Mouse (Mus musculus) hindbrain, embryonic 16.5 days (tissue): Measurements from ENCODE around the gene Mmp25. TPM values are rescaled to one million over a fixed set of nuclear protein-coding genes. Genes with fewer than 3 reads are reported as not detected.

Source experiments
- ATAC-seq: fragments of 200-750 bp; cut with Nextera tagmentation; 2 replicates; pipeline ENCODE4 v1.8.0; 2017; ENCODE audit warnings: moderate TSS enrichment, moderate library complexity
- H3K27ac ChIP-seq: fragments of 300-500 bp; sonication (generic); 2 replicates; pipeline ENCODE4 v1.5.1; 2014; ENCODE audit warnings: low read depth, mild to moderate bottlenecking, control low read depth, low read length, moderate library complexity
- H3K27me3 ChIP-seq: fragments of 300-500 bp; sonication (generic); replicated peaks from 2 replicates; pipeline ENCODE4 v1.6.1; 2014; ENCODE audit warnings: low read length; ENCODE audit not compliant: control insufficient read depth, insufficient read depth
- H3K36me3 ChIP-seq: fragments of 300-500 bp; sonication (generic); 2 replicates; pipeline ENCODE4 v1.6.1; 2014; ENCODE audit warnings: mild to moderate bottlenecking, low read length, moderate library complexity, mixed read lengths; ENCODE audit not compliant: control insufficient read depth, insufficient read depth
- H3K4me1 ChIP-seq: fragments of 300-500 bp; sonication (generic); 2 replicates; pipeline ENCODE4 v1.6.1; 2014; ENCODE audit warnings: low read depth, low read length; ENCODE audit not compliant: control insufficient read depth, insufficient read depth
- H3K4me2 ChIP-seq: fragments of 300-500 bp; sonication (generic); 2 replicates; pipeline ENCODE4 v1.6.1; 2014; ENCODE audit warnings: mild to moderate bottlenecking, low read length, control low read depth, moderate library complexity
- H3K4me3 ChIP-seq: fragments of 300-500 bp; sonication (generic); 2 replicates; pipeline ENCODE4 v1.5.1; 2014; ENCODE audit warnings: mild to moderate bottlenecking, low read length, control low read depth, moderate library complexity
- H3K9ac ChIP-seq: fragments of 300-500 bp; sonication (generic); 2 replicates; pipeline ENCODE4 v1.6.1; 2014; ENCODE audit warnings: low read depth, mild to moderate bottlenecking, control low read depth, low read length, moderate library complexity
- H3K9me3 ChIP-seq: fragments of 300-500 bp; sonication (generic); 2 replicates; pipeline ENCODE4 v1.6.1; 2014; ENCODE audit warnings: mild to moderate bottlenecking, low read length, moderate library complexity; ENCODE audit not compliant: control insufficient read depth
- WGBS: fragments of 180-500 bp; shearing (Covaris S2); extraction: QIAGEN DNeasy Blood & Tissue Kit; methylation state at CpG from one replicate; pipeline ENCODE4 v1.1.7; 2014; 5-methylcytosine and 5-hydroxymethylcytosine counted together
- polyA plus RNA-seq: library from polyadenylated mRNA; unstranded; fragments of >200 nt; fragmentation: Nextera tagmentation; extraction: Ambion mirVana; gene quantifications from 2 replicates; pipeline ENCODE4 v1.2.1, GENCODE M21; 2015

Mmp25 gene
- 1.2 and 1.5 TPM in 2 replicates for polyA plus RNA-seq

GRCm38 (mm10) chr17:23644613-23645495 is at the start of gene Mmp25:
Gene Mmp25 (minus strand): TSS chr17:23645277.
- Histone ChIP-seq H3K9me3 (no peaks in the 10 kb centered on the region), H3K4me1 (peaks cover 6% of the 10 kb centered on the region), H3K36me3 (no peaks in the 10 kb centered on the region), H3K4me3 (peak within 1 kb of the TSS; percentile 41), H3K27me3 (peaks cover 19% of the 10 kb centered on the region), H3K9ac (peak within 1 kb of the TSS; percentile 54), H3K4me2 (peak within 1 kb of the TSS; percentile 60), H3K27ac (no peak within 1 kb of the TSS)
- under 1% methylated on average over 58 of the region's 58 CpGs for whole genome bisulfite sequencing
- ATAC-seq, result peak; percentile 52; the same call in 1 of the 2 replicates

- H3K27me3 ChIP-seq, result peaks cover 11% of the 10 kb centered on the region
- H3K9me3 ChIP-seq, result no peaks in the 10 kb centered on the region
- no peaks in the 10 kb centered on the region for H3K36me3 ChIP-seq
- H3K9ac ChIP-seq, result no peak overlapping the region
- H3K4me3 ChIP-seq, result no peak overlapping the region
- H3K4me1 ChIP-seq, result peaks cover 5% of the 10 kb centered on the region
- H3K27ac ChIP-seq, result no peak overlapping the region
- no peak for ATAC-seq
- H3K4me2 ChIP-seq, result no peak overlapping the region
- 88% methylated on average over 1 of the region's 1 CpGs for WGBS
Measured at GRCm38 (mm10) chr17:23694491-23694890, 49.4 kb upstream of the Mmp25 start.

GRCm38 (mm10) chr17:23683856-23684672 is 39.0 kb upstream of the Mmp25 start, which contains the start of gene Cldn9:
Gene Cldn9 (minus strand): TSS chr17:23684026.
- H3K4me2 ChIP-seq, result no peak within 1 kb of the TSS
- WGBS, result 15% methylated on average over 15 of the region's 15 CpGs
- H3K9ac ChIP-seq, result no peak within 1 kb of the TSS

GRCm38 (mm10) chr17:23683226-23683625 is 38.1 kb upstream of the Mmp25 start:
- Histone ChIP-seq H3K27me3 (peaks cover 51% of the 10 kb centered on the region), H3K4me2 (no peak overlapping the region), H3K9me3 (no peaks in the 10 kb centered on the region), H3K36me3 (no peaks in the 10 kb centered on the region), H3K27ac (no peak overlapping the region), H3K4me1 (peaks cover 6% of the 10 kb centered on the region; the same call in 1 of the 2 replicates), H3K9ac (no peak overlapping the region), H3K4me3 (no peak overlapping the region)
- ATAC-seq, result no peak
- 27% methylated on average over 15 of the region's 15 CpGs for WGBS

More at GRCm38 (mm10) chr17:23683856-23684672, 39.0 kb upstream of the Mmp25 start, which contains the start of gene Cldn9:
- 0 out of 2 replicates have a peak, but pooled peaks have one; percentile 51 for ATAC-seq
- H3K4me3 ChIP-seq, result no peak within 1 kb of the TSS
- peaks cover 45% of the 10 kb centered on the region for H3K27me3 ChIP-seq
- no peak within 1 kb of the TSS for H3K27ac ChIP-seq
- no peaks in the 10 kb centered on the region for H3K36me3 ChIP-seq
- H3K9me3 ChIP-seq, result no peaks in the 10 kb centered on the region
- H3K4me1 ChIP-seq, result peaks cover 6% of the 10 kb centered on the region; the same call in 1 of the 2 replicates

GRCm38 (mm10) chr17:23682530-23682929 is 37.5 kb upstream of the Mmp25 start:
- no peak for ATAC-seq
- H3K36me3 ChIP-seq, result no peaks in the 10 kb centered on the region
- H3K4me1 ChIP-seq, result peaks cover 8% of the 10 kb centered on the region; the same call in 1 of the 2 replicates
- no peak overlapping the region for H3K9ac ChIP-seq
- H3K27ac ChIP-seq, result no peak overlapping the region
- H3K4me3 ChIP-seq, result no peak overlapping the region
- no peaks in the 10 kb centered on the region for H3K9me3 ChIP-seq
- peaks cover 52% of the 10 kb centered on the region for H3K27me3 ChIP-seq
- 70% methylated on average over 3 of the region's 3 CpGs for WGBS
- no peak overlapping the region for H3K4me2 ChIP-seq

GRCm38 (mm10) chr17:23682092-23682491 is 37.0 kb upstream of the Mmp25 start:
- peaks cover 52% of the 10 kb centered on the region for H3K27me3 ChIP-seq
- no peak overlapping the region for H3K9ac ChIP-seq
- ATAC-seq, result no peak
- H3K4me1 ChIP-seq, result peaks cover 10% of the 10 kb centered on the region
- H3K9me3 ChIP-seq, result no peaks in the 10 kb centered on the region
- no peaks in the 10 kb centered on the region for H3K36me3 ChIP-seq
- H3K27ac ChIP-seq, result no peak overlapping the region
- H3K4me3 ChIP-seq, result no peak overlapping the region
- H3K4me2 ChIP-seq, result no peak overlapping the region
- 60% methylated on average over 4 of the region's 4 CpGs for WGBS

- no peak for ATAC-seq
- Histone ChIP-seq H3K4me2 (no peak overlapping the region), H3K9ac (no peak overlapping the region), H3K4me3 (no peak overlapping the region), H3K27me3 (peaks cover 55% of the 10 kb centered on the region), H3K27ac (no peak overlapping the region), H3K9me3 (no peaks in the 10 kb centered on the region), H3K36me3 (no peaks in the 10 kb centered on the region), H3K4me1 (peaks cover 20% of the 10 kb centered on the region)
- WGBS, result 73% methylated on average over 10 of the region's 10 CpGs
Measured at GRCm38 (mm10) chr17:23681086-23681485, 36.0 kb upstream of the Mmp25 start.

GRCm38 (mm10) chr17:23680336-23680735 is 35.3 kb upstream of the Mmp25 start:
- Histone ChIP-seq H3K36me3 (no peaks in the 10 kb centered on the region), H3K4me2 (no peak overlapping the region), H3K9me3 (no peaks in the 10 kb centered on the region), H3K4me1 (peaks cover 25% of the 10 kb centered on the region), H3K27me3 (peaks cover 62% of the 10 kb centered on the region), H3K9ac (no peak overlapping the region), H3K27ac (no peak overlapping the region), H3K4me3 (no peak overlapping the region)
- 75% methylated on average over 9 of the region's 9 CpGs for WGBS
- ATAC-seq, result no peak
